Mouse (Mus musculus) ovary, adult 18-20 months (tissue): ENCODE measurements at regions not wholly inside any gene's neighbourhood (a gene's known extent, or its start where the extent isn't known, plus 50 kb on each side); places are given as distances from the start of the nearest gene placed in this dataset.
A peak's percentile ranks its signal among the peaks of the same experiment; 100 is the strongest.
"Not testable (repeated sequence)": the region's sequence is repeated elsewhere in the genome, so short reads cannot be mapped to it uniquely, and the experiment has no call there.

Experiments
- DNase-seq: peaks from one replicate; pipeline ENCODE4 v3.0.0; 2022; ENCODE audit warnings: low spot score, mixed read lengths

DNA sequence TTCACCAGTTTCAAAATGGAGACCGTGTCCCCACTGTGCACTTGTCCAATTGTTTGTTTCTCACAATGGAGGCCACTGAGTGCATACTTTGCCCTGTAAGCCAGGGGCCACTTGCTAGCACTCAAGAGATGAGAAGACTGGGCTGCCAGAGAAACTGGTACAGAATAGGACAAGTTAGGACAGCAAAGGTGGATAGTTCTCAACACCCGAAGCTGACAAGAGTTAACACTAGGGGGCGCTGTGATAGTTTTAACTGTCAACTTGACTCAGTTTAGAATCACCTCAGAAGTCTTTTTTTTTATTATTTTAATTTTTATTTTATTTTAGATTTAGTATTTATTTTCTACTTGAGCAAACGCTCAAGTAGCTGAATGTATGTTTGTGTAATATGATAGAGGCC lies 188.2 kb upstream of the Asap2 start:
- DNase-seq = not testable (repeated sequence)

DNA sequence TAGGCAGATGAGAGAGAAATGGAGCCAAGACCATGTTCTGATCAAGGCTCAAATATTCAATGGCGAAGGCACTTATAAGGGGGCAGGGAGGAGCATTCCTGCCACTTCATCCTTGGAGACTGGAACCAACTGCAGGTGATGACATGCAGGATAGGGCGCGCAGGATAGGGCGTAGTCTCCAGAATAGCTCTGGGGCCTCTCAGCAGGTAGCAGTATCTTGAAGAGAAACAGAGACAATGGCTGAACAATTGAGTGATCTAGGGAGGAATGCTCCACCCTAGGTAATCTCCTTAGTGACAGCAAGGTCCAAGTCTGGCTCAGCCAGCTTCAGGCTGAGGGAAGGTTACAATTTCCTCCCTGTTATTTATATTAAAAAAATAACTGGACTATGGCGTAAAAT lies 184.8 kb upstream of the Asap2 start:
- DNase-seq = not testable (repeated sequence)

DNA sequence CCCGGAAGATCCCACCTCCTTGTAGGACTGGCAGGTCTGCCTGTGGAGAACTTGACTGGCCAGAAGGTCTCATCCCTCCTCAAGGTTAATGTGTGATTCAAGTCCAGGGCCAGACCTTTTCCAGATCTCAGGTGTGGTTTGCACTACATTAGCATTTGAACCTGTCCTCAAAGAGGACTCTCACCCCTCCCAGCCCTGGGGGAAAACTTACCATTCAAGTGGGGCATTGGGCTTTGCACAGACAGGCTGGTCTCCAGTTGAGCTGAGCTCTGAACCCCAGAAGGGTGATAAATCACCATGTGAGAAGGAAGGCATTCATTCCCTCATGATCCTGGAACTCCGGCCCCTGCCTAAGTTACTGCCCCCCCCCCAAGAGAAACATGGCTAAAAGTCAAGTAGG lies 183.6 kb upstream of the Asap2 start:
- no peak for DNase-seq

DNA sequence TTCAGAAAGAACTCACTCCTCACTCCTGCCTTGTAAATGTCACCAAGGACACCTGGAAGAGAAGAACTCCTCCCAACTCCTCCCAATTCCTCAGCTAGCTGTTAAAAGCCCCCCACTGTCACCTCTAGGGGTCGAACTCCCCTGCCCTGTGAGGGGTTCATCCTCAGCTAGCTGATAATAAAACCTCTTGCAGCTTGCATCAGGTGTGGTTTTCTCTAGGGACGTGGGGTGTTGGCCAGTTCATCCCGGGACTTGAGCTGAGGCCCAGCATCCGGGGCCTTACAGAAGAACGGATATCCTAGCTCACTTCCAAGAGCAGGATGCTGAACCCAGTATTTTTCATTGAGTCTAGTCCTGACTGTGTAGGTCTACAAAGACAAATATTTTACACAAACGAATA lies 176.4 kb upstream of the Asap2 start:
- not testable (repeated sequence) for DNase-seq

DNA sequence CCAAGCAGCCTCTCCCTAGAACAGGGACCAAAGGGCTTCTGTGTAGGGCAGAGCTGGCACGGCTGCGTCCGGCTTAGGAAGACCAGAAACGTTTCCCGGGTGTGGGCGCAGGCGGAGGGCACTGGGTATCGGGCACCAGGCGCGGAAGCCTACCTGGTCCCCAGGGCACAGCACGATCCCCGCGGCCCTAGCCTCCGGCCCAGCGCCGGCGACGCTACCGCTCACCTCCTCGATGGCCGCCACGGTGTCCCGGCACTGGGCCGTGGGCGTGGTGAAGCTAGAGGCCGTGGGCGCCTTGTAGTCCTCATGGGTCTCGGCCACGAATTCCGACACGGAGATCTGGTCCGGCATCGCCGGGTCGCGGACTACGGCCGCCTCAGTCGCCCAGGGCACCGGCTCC lies 175.1 kb upstream of the Asap2 start:
- DNase-seq = not testable (repeated sequence)

DNA sequence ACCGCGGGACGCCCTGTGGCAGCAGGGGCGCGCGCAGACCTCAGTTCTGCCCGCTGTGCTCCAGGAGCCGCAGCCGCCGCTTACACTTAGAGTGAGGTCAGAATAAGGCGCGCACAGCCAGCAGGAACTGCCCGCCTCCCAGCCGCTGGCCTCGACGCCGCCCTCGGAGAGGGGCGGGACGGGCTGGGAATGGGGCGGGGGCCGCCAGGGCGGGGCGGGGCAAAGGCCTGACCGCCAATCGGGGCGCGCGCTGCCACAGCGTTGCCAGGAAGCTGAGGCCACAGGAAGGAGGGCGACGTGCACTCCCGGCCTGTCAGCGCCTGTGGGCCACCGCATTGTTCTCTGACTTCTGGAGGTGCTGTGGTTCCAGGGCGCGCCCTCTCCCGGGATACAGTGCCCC lies 174.7 kb upstream of the Asap2 start:
- DNase-seq = peak; percentile 16

DNA sequence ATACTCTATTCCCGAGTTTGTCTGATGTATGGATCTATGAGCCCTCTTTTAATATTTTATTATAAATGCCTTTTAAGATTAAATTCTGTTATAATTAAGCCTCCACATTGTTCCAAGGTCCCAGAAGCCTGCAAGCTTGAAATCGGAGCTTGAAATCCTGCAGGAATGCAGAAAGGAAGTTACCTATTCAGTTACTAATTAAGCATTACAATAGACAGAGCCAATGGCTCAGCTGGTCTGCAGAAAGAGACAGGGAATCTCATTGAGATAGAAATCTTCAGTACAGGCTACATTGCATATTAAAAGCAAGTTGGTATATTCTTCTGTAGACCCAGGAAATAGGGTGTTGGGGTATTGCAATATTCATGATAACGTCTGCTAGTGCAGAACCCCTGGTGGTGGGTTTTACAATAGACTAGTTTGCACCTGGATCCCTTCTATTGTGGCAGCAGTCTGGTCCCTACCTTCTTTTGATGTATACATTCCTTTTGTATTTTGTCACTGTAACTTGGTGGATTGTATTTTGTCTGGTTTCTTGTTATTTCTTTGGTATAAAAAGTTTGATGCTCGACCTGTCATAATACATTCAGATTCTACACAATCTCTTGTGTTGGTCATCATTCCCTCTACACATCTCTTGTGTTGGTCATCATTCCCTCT lies 146.5 kb upstream of the Asap2 start:
- not testable (repeated sequence) for DNase-seq

DNA sequence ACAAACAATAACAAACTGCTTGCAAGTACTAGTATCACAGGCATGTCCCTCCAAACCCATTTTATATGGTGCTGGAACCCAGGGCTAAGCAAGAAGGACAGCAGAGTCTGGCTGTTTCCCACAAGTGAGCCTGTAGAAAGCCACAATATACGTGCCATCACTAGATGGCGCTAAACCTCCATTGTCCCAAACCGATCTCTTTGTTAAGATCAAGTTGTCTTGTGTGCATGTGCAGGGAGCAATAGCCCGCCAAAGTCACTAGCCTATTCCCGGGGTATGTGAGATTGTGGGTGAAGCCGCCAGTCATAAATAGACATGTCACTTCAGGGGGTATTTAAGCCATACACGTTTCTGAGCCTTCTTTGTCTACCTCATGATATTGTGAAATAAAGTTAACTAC lies 145.4 kb upstream of the Asap2 start:
- DNase-seq = not testable (repeated sequence)

DNA sequence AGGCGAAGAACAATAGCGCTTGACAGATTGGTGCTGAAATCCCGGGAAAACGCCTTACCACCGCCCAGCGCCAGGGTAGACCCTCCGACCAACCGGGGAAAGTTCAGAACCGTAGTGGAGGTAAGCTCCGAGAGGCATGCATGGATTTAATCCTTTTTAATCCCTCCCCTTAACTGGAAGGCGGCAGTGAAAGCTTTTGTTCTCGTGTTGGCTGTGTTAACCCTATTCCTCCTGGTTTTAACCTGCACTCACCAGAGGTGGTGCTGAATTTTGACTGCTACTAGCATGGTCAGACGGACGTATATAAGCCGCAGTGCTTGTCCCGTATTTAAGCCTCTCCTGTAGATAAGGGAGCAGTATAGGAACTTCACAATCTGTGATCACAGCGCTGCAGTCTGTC lies 145.0 kb upstream of the Asap2 start:
- DNase-seq = no peak

DNA sequence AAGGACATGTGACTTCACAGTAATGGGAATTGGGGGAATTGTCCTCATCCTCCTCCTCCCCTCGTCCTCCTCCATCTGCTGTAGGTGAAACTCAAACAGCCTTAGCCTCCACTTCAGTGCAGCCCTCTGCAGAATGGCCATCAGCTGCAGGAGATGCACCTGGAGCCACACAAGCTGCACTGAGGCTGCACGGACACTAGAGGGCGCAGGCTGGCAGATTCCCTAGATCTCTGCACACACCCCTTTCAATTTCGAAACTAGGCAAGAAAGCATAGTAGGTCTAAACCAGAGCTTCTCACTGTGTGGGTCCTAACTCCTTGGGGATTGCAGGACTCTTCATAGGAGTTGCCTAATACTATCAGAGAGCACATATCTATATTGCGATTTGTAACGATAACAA lies 106.2 kb upstream of the Asap2 start:
- DNase-seq = not testable (repeated sequence)

DNA sequence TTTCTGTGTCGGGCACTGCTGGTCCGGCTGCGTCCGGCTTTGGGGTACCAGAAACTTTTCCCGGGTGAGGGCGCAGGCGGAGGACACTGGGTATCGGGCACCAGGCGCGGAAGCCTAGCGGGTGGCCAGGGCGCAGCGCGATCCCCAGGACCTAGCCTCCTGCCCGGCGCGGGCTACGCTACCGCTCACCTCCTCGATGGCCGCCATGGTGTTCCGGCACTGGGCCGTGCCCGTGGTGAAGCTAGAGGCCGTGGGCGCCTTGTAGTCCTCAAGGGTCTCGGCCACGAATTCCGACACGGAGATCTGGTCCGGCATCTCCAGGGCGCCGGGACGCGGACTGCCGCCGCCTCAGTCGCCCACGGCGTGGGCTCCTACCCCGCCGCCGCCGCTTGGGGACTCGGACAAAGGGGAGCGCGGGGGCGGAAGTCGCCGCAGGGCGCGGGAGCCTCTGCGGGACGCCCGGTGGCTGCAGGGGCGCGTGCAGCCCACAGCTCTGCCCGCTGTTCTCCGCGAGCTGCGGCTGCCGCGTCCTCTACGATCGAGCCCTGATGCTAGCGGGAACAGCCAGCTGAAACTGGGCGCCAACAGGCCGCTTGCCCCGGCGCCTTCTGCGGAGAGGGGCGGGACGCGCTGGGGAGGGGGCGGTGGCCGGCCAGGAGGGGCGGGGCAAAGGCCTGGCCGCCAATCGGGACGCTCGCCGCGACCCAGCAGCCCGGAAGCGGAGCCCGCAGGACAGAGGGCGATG lies 69.4 kb upstream of the Asap2 start:
- peak; percentile 46 for DNase-seq

DNA sequence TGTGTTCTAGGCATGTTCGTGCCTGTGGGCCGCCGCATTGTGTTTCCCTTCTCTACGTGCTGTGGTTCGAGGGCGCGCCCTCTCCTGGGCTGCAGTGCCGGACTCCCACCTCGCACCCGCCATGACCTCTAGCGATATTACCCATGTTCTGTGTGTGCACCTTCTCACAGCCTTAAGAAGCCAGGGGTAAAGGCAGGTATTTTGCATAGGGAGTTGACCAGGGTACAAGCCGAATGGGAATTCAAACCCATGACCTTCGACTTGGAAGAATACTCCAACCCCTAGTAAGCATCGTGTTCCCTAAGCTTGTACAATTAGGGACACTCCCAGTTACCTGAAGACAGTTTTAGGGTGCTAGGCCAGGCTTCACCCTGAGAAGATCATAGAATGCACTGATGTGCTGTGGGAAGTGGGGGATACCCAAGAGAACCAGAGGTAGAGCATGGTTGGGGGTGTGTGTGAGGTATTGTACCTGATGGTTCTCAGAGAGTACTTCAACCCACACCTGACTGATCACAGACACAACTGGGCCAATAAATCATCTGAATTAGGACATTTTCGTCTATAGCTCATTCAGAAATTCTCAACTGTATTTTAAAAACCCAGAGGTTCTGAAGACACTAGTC lies 68.7 kb upstream of the Asap2 start:
- DNase-seq = not testable (repeated sequence)

DNA sequence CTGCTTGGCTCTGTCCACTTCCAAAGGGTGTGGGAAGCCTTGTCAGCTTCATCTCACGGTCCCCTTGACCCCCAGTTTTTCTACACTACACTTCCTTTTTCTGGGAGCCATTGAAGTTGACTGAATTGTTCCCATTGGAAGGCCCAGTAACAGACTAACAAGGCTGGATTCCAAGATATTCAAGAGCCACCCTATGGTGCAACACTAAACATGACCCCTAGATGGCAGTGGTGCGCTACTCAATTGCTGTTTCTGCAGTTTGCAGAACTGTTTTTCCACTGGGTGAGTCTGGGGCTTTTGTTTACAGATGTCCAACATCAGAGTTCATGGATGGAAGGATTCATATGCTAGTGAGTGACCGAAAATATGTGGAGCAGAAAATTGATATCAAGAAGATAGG lies 61.3 kb upstream of the Asap2 start:
- DNase-seq = not testable (repeated sequence)
